Mouse (Mus musculus): ENCODE data around the gene Ssh1. TPM values are rescaled to one million over a fixed set of nuclear protein-coding genes. Genes with fewer than 3 reads are reported as not detected.

Gene Ssh1
- polyA plus RNA-seq, 1 experiment from 2014 or later = 17.8 TPM

DNA sequence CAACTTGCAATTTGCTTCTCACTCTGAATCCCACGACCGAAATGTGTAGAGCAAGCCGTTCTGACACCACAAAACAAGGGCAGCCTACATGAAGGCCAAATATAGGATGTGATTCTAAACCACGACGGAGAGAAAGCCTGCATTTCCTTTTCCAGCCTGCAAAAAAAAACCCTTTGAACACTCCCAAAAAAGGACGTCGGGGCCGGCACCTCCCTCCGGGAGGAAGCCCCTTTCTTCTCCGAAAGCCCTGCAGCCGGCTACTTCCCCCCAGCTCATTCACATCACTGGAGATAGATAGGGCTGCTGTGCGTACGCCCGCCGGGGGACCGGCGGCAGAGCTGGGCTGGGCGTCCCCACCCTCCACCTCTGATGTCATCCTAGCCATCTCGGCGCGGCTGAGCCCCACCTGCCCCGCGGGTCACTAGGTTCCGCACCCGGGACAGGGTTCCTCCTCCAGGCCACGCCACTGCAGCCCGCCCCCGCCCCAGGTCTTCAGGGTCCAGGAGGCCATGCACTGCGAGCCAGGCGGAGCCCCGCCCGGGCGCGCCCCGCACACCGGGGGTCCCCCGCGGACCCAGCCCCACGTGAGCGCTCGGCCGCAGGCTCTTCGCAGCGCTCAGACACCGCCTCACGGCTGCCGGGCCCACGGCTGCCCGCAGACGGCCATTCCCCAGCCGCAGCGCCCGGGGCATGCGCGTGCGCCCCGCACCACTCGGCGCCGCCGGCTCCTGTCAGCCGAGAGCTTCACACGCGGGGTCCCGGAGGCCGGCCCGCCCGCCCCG, 85.7 kb downstream of the Ssh1 start:
- H3K9ac ChIP-seq (ENCODE audit: low read depth, low read length) = peak overlapping the region; percentile 97
- H3K4me2 ChIP-seq = peak overlapping the region; percentile 93
- H3K9me3 ChIP-seq (ENCODE audit: control insufficient read depth, low read length) = no peaks in the 10 kb centered on the region
- H3K27ac ChIP-seq (ENCODE audit: low read depth, low read length) = peak overlapping the region; percentile 98
- 1% methylated on average over 66 of the region's 69 CpGs for WGBS
- DNase-seq (ENCODE audit: low spot score) (peak; percentile 77), ATAC-seq (replicated peaks; ENCODE audit: low FRiP score) (peak; percentile 79)
- H3K4me3 ChIP-seq (ENCODE audit: low read depth, low read length) = peak overlapping the region; percentile 98
- no peaks in the 10 kb centered on the region for H3K27me3 ChIP-seq (replicated peaks; ENCODE audit: control insufficient read depth, insufficient read depth, low read length)
- peaks cover 61% of the 10 kb centered on the region for H3K4me1 ChIP-seq (replicated peaks; ENCODE audit: control insufficient read depth, insufficient read depth, low read length)
- H3K36me3 ChIP-seq (ENCODE audit: control insufficient read depth, insufficient read depth, low read length) = no peaks in the 10 kb centered on the region

DNA sequence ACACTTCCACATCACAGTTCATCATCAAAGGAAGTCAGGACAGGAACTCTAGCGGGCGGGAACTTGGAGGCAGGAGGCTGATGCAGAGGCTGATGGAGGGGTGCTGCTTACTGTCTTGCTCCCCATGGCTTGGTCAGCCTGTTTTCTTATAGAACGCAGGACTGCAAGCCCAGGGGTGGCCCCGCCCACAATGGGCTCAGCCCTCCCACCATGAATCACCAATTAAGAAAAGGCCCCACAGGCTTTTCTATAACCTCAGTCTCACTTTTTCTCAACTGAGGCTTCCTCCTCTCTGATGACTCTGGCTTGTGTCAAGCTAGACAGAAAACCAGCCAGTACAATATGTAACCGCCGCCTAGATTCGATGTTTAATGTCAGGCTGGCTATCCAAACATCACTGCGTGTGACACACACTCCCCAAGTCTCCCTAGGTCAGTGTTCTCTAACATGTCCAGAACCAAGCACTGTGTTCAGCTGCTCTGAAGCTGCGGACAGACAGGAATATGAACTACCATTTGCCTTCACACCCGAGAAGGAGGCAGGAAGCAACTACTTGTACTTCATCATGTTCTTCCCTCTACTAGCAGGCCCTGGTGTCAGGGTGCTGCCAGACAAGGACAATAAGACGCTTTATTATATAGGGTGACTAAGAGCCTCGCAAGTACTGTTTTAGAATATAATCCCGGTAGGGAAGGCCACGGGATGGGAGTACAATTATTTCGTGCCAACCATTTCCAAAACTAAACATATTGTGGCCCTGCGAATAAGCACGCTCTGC, 86.5 kb downstream of the Ssh1 start:
- ATAC-seq (replicated peaks; ENCODE audit: low FRiP score) (no peak), DNase-seq (ENCODE audit: low spot score) (no peak)
- no peaks in the 10 kb centered on the region for H3K36me3 ChIP-seq (ENCODE audit: control insufficient read depth, insufficient read depth, low read length)
- H3K4me2 ChIP-seq = peak overlapping the region; percentile 93
- H3K4me1 ChIP-seq (replicated peaks; ENCODE audit: control insufficient read depth, insufficient read depth, low read length) = peaks cover 70% of the 10 kb centered on the region
- WGBS = 14% methylated on average over 17 of the region's 17 CpGs
- no peaks in the 10 kb centered on the region for H3K27me3 ChIP-seq (replicated peaks; ENCODE audit: control insufficient read depth, insufficient read depth, low read length)
- no peaks in the 10 kb centered on the region for H3K9me3 ChIP-seq (ENCODE audit: control insufficient read depth, low read length)
- H3K9ac ChIP-seq (ENCODE audit: low read depth, low read length) = peak overlapping the region; percentile 97
- H3K4me3 ChIP-seq (ENCODE audit: low read depth, low read length) = peak overlapping the region; percentile 98
- H3K27ac ChIP-seq (ENCODE audit: low read depth, low read length) = peak overlapping the region; percentile 98

GRCm38 (mm10) chr5:113904987-113905386, 88.7 kb downstream of the Ssh1 start:
- H3K9ac ChIP-seq (ENCODE audit: low read depth, low read length) = no peak overlapping the region
- H3K36me3 ChIP-seq (ENCODE audit: control insufficient read depth, insufficient read depth, low read length) = no peaks in the 10 kb centered on the region
- H3K4me2 ChIP-seq = no peak overlapping the region
- H3K27ac ChIP-seq (ENCODE audit: low read depth, low read length) = no peak overlapping the region
- H3K27me3 ChIP-seq (replicated peaks; ENCODE audit: control insufficient read depth, insufficient read depth, low read length) = no peaks in the 10 kb centered on the region
- DNase-seq (ENCODE audit: low spot score) = no peak
- H3K9me3 ChIP-seq (ENCODE audit: control insufficient read depth, low read length) = no peaks in the 10 kb centered on the region
- no peak for ATAC-seq (replicated peaks; ENCODE audit: low FRiP score)
- peaks cover 76% of the 10 kb centered on the region for H3K4me1 ChIP-seq (replicated peaks; ENCODE audit: control insufficient read depth, insufficient read depth, low read length)
- no peak overlapping the region for H3K4me3 ChIP-seq (ENCODE audit: low read depth, low read length)
- WGBS = 40% methylated on average over 4 of the region's 4 CpGs

- Histone ChIP-seq H3K4me3 (ENCODE audit: low read depth, low read length) (no peak overlapping the region), H3K4me2 (peak overlapping the region; percentile 2; the same call in 1 of the 2 replicates), H3K9me3 (ENCODE audit: control insufficient read depth, low read length) (no peaks in the 10 kb centered on the region), H3K4me1 (replicated peaks; ENCODE audit: control insufficient read depth, insufficient read depth, low read length) (peaks cover 75% of the 10 kb centered on the region), H3K9ac (ENCODE audit: low read depth, low read length) (no peak overlapping the region), H3K27ac (ENCODE audit: low read depth, low read length) (no peak overlapping the region), H3K36me3 (ENCODE audit: control insufficient read depth, insufficient read depth, low read length) (no peaks in the 10 kb centered on the region), H3K27me3 (replicated peaks; ENCODE audit: control insufficient read depth, insufficient read depth, low read length) (no peaks in the 10 kb centered on the region)
- no peak for ATAC-seq (replicated peaks; ENCODE audit: low FRiP score)
- 52% methylated on average over 5 of the region's 5 CpGs for WGBS
- DNase-seq (ENCODE audit: low spot score) = no peak
Measured at GRCm38 (mm10) chr5:113902983-113903382, 90.7 kb downstream of the Ssh1 start.

DNA sequence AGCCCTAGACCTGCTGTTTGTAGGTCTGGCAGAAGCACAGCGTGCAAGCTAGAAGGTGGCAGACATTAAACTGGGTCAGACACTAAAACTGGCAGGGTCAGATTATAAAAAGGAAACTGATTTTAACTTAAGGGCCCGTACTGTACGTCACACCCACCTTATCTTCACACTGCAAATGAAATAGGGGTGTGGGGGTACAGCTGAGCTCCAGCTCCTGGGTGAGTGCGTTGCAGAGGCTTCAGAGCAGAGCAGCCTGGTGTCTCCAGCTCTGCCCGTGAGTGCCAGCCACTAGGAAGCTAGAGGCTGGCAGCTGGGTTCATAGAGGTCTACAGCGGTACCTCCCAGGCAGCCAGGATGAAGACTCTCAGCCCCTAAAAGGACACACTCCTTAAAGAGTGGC, 91.7 kb downstream of the Ssh1 start:
- Histone ChIP-seq H3K4me3 (ENCODE audit: low read depth, low read length) (no peak overlapping the region), H3K4me2 (peak overlapping the region; percentile 3), H3K27ac (ENCODE audit: low read depth, low read length) (no peak overlapping the region), H3K36me3 (ENCODE audit: control insufficient read depth, insufficient read depth, low read length) (no peaks in the 10 kb centered on the region), H3K9ac (ENCODE audit: low read depth, low read length) (no peak overlapping the region), H3K4me1 (replicated peaks; ENCODE audit: control insufficient read depth, insufficient read depth, low read length) (peaks cover 75% of the 10 kb centered on the region), H3K9me3 (ENCODE audit: control insufficient read depth, low read length) (no peaks in the 10 kb centered on the region), H3K27me3 (replicated peaks; ENCODE audit: control insufficient read depth, insufficient read depth, low read length) (no peaks in the 10 kb centered on the region)
- no peak for DNase-seq (ENCODE audit: low spot score)
- WGBS = 43% methylated on average over 6 of the region's 6 CpGs
- peak; percentile 83 for ATAC-seq (replicated peaks; ENCODE audit: low FRiP score)

GRCm38 (mm10) chr5:113901074-113901571, 92.6 kb downstream of the Ssh1 start:
- H3K36me3 ChIP-seq (ENCODE audit: control insufficient read depth, insufficient read depth, low read length) = no peaks in the 10 kb centered on the region
- H3K27ac ChIP-seq (ENCODE audit: low read depth, low read length) = peak overlapping the region; percentile 21; the same call in 1 of the 2 replicates
- H3K9ac ChIP-seq (ENCODE audit: low read depth, low read length) = no peak overlapping the region
- ATAC-seq (replicated peaks; ENCODE audit: low FRiP score) (no peak), DNase-seq (ENCODE audit: low spot score) (no peak)
- no peak overlapping the region for H3K4me3 ChIP-seq (ENCODE audit: low read depth, low read length)
- WGBS = 54% methylated on average over 8 of the region's 8 CpGs
- peaks cover 66% of the 10 kb centered on the region for H3K4me1 ChIP-seq (replicated peaks; ENCODE audit: control insufficient read depth, insufficient read depth, low read length)
- no peak overlapping the region for H3K4me2 ChIP-seq
- H3K27me3 ChIP-seq (replicated peaks; ENCODE audit: control insufficient read depth, insufficient read depth, low read length) = no peaks in the 10 kb centered on the region
- H3K9me3 ChIP-seq (ENCODE audit: control insufficient read depth, low read length) = no peaks in the 10 kb centered on the region

- Histone ChIP-seq H3K27me3 (replicated peaks; ENCODE audit: control insufficient read depth, insufficient read depth, low read length) (no peaks in the 10 kb centered on the region), H3K4me3 (ENCODE audit: low read depth, low read length) (no peak overlapping the region), H3K27ac (ENCODE audit: low read depth, low read length) (no peak overlapping the region), H3K9ac (ENCODE audit: low read depth, low read length) (no peak overlapping the region), H3K36me3 (ENCODE audit: control insufficient read depth, insufficient read depth, low read length) (no peaks in the 10 kb centered on the region), H3K4me2 (no peak overlapping the region), H3K9me3 (ENCODE audit: control insufficient read depth, low read length) (no peaks in the 10 kb centered on the region), H3K4me1 (replicated peaks; ENCODE audit: control insufficient read depth, insufficient read depth, low read length) (peaks cover 50% of the 10 kb centered on the region)
- DNase-seq (ENCODE audit: low spot score) (no peak), ATAC-seq (replicated peaks; ENCODE audit: low FRiP score) (no peak)
- WGBS = 72% methylated on average over 12 of the region's 12 CpGs
Measured at GRCm38 (mm10) chr5:113899543-113899942, 94.2 kb downstream of the Ssh1 start.

DNA sequence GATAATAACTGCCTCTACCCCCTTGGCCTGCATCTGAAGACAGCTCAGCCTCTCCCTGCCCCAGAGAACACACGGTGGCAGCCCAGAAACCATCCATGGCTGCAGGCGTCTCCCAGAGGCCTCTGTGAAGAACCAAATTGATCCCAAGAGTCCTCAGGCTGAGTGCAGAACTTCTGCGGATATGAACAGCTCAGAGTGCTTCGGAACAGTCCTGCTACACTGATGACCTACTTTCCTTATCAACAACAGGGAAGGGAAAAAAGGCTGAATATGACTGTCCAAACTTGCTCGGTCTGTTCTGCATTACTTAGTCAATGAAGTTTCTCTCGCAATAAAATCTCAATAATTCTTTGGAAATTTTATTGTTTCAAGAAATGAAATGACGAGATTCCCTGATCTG, 101.7 kb downstream of the Ssh1 start:
- no peaks in the 10 kb centered on the region for H3K9me3 ChIP-seq (ENCODE audit: control insufficient read depth, low read length)
- 79% methylated on average over 7 of the region's 7 CpGs for WGBS
- no peak overlapping the region for H3K4me2 ChIP-seq
- DNase-seq (ENCODE audit: low spot score) = no peak
- ATAC-seq (replicated peaks; ENCODE audit: low FRiP score) = no peak
- no peak overlapping the region for H3K27ac ChIP-seq (ENCODE audit: low read depth, low read length)
- no peaks in the 10 kb centered on the region for H3K36me3 ChIP-seq (ENCODE audit: control insufficient read depth, insufficient read depth, low read length)
- H3K9ac ChIP-seq (ENCODE audit: low read depth, low read length) = no peak overlapping the region
- peaks cover 11% of the 10 kb centered on the region for H3K4me1 ChIP-seq (replicated peaks; ENCODE audit: control insufficient read depth, insufficient read depth, low read length)
- no peaks in the 10 kb centered on the region for H3K27me3 ChIP-seq (replicated peaks; ENCODE audit: control insufficient read depth, insufficient read depth, low read length)
- no peak overlapping the region for H3K4me3 ChIP-seq (ENCODE audit: low read depth, low read length)
